Mouse (Mus musculus): ENCODE results near the gene Apold1.

DNA sequence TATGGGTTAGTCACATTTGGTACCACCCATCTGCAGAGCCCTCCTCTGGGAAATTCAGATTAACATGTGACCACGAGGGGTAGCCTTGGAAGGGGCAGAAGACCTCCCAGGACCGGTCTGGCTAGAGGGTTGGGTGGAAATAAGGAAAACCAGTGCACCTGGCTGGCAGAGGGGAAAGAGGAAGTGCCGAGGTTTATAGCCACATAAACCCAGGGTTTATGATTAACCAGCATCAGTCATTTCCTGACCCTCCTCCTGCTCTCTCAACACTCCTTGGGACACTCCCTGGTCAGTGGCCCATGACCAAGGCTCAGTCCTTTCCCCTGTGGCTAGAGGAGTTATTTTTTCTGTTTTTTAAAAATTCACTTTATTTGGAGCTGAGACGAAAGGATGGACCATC, 47.7 kb downstream of the Apold1 start:
- TF ChIP-seq MAX (IDR thresholded peaks at IDR 0.05; ENCODE audit: low read length) (no peak), ELF1 (IDR thresholded peaks at IDR 0.05; ENCODE audit: low read depth, low read length) (no peak), EP300 (IDR thresholded peaks at IDR 0.05; ENCODE audit: low read depth in 1 of 2, low read length in 2 of 2) (no peak), CTCF (IDR thresholded peaks at IDR 0.05 in 2 of 3, conservative IDR thresholded peaks at IDR 0.05 in 1 of 3; ENCODE audit: control insufficient read depth in 1 of 3, insufficient read depth in 1 of 3, low read depth in 2 of 3, low read length in 3 of 3, poor library complexity in 1 of 3, severe bottlenecking in 1 of 3) (no peak), MYB (IDR thresholded peaks at IDR 0.05; ENCODE audit: low read depth, low read length) (no peak), POLR2A (IDR thresholded peaks at IDR 0.05; ENCODE audit: control insufficient read depth in 1 of 2, insufficient read depth in 1 of 2, low read depth in 1 of 2, low read length in 2 of 2, poor library complexity in 1 of 2) (no peak), ZKSCAN1 (IDR thresholded peaks at IDR 0.05; ENCODE audit: low read depth, low read length) (no peak), MXI1 (IDR thresholded peaks at IDR 0.05; ENCODE audit: low read depth, low read length) (no peak), TAL1 (IDR thresholded peaks at IDR 0.05; ENCODE audit: low read length) (no peak), MAZ (IDR thresholded peaks at IDR 0.05; ENCODE audit: low read depth, low read length) (no peak), CHD2 (IDR thresholded peaks at IDR 0.05; ENCODE audit: low read length) (no peak), HCFC1 (IDR thresholded peaks at IDR 0.05; ENCODE audit: low read depth, low read length) (no peak), UBTF (IDR thresholded peaks at IDR 0.05; ENCODE audit: borderline replicate concordance, insufficient read depth, low read depth, low read length) (no peak)
